Mouse (Mus musculus) forebrain, embryonic 12.5 days (tissue): ENCODE data around the gene Ecd. TPM values are rescaled to one million over a fixed set of nuclear protein-coding genes. Genes with fewer than 3 reads are reported as not detected.
"Not testable (repeated sequence)": the region's sequence is repeated elsewhere in the genome, so short reads cannot be mapped to it uniquely, and the experiment has no call there.

ENCODE experiments used
- ATAC-seq: fragments of 200-750 bp; cut with Nextera tagmentation; 2 replicates; pipeline ENCODE4 v1.8.0; 2017; ENCODE audit warnings: moderate TSS enrichment; ENCODE audit not compliant: low FRiP score
- H3K27ac ChIP-seq: fragments of 300-500 bp; sonication (generic); 2 replicates; pipeline ENCODE4 v1.5.1; 2016; ENCODE audit warnings: mild to moderate bottlenecking
- H3K27me3 ChIP-seq: fragments of 300-500 bp; sonication (generic); 2 replicates; pipeline ENCODE4 v1.6.1; 2016; ENCODE audit warnings: mild to moderate bottlenecking
- H3K36me3 ChIP-seq: fragments of 300-500 bp; sonication (generic); replicated peaks from 2 replicates; pipeline ENCODE4 v1.6.1; 2016; ENCODE audit warnings: mild to moderate bottlenecking
- H3K4me1 ChIP-seq: fragments of 300-500 bp; sonication (generic); 2 replicates; pipeline ENCODE4 v1.6.1; 2016
- H3K4me2 ChIP-seq: fragments of 300-500 bp; sonication (generic); 2 replicates; pipeline ENCODE4 v1.6.1; 2016; ENCODE audit warnings: mild to moderate bottlenecking, moderate library complexity
- H3K4me3 ChIP-seq: fragments of 300-500 bp; sonication (generic); replicated peaks from 2 replicates; pipeline ENCODE4 v1.5.1; 2016; ENCODE audit warnings: mild to moderate bottlenecking
- H3K9ac ChIP-seq: fragments of 300-500 bp; sonication (generic); 2 replicates; pipeline ENCODE4 v1.6.1; 2016; ENCODE audit warnings: mild to moderate bottlenecking
- H3K9me3 ChIP-seq: fragments of 300-500 bp; sonication (generic); 2 replicates; pipeline ENCODE4 v1.6.1; 2016
- whole genome bisulfite sequencing: fragments of 180-500 bp; shearing (Covaris S2); methylation state at CpG from one replicate; pipeline ENCODE4 v1.1.7; 2016; 5-methylcytosine and 5-hydroxymethylcytosine counted together
- polyA plus RNA-seq: library from polyadenylated mRNA; unstranded; fragments of >200 nt; fragmentation: Nextera tagmentation; extraction: Ambion mirVana; gene quantifications from 2 replicates; pipeline ENCODE4 v1.2.1, GENCODE M21; 2016

Ecd gene
- polyA plus RNA-seq, 1 experiment from 2014 or later = 64.0 TPM

DNA sequence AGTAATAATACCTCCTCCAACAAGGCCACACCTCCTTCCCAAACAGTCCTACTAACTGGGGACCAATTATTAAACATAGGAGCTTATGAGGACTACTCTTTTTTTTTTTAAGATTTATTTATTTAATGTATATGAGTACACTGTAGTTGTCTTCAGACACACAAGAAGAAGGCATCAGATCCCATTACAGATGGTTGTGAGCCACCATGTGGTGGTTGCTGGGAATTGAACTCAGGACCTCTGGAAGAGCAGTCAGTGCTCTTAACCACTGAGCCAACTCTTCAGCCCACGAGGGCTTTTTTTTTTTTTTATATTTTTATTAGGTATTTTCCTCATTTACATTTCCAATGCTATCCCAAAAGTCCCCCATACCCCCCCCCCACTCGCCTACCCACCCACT, 42.8 kb downstream of the Ecd start:
- WGBS = 58% methylated on average over 2 of the region's 2 CpGs

DNA sequence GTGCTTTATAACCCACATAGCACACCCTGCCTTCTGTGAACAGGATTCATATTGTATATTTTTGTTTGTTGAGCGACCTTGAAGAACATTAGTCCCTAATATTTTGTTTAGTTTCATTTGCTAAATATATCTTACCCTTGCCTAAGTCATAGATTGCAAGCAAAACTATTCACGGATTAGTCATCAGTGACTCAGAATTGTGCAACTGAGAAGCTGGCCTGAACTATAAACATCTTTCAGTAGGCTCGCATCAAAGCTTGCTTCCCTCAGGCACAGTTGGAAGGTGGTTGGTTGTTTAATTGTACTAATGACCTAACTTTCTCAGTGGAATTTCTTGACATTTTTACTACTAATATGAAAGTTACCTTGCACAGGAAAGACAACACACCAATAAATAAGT, 49.8 kb downstream of the Ecd start:
- 92% methylated on average over 3 of the region's 3 CpGs for WGBS
- no peak overlapping the region for H3K9ac ChIP-seq
- H3K4me3 ChIP-seq = no peak overlapping the region
- H3K36me3 ChIP-seq = no peaks in the 10 kb centered on the region
- ATAC-seq = no peak
- H3K4me1 ChIP-seq = peaks cover 9% of the 10 kb centered on the region
- H3K27ac ChIP-seq = no peak overlapping the region
- no peak overlapping the region for H3K4me2 ChIP-seq
- no peaks in the 10 kb centered on the region for H3K9me3 ChIP-seq
- H3K27me3 ChIP-seq = no peaks in the 10 kb centered on the region

More for the DNA sequence above, 42.8 kb downstream of the Ecd start:
- H3K27ac ChIP-seq, H3K4me1 ChIP-seq, H3K4me2 ChIP-seq, ATAC-seq, H3K9ac ChIP-seq, H3K4me3 ChIP-seq, H3K9me3 ChIP-seq, H3K27me3 ChIP-seq: not testable (repeated sequence)
- H3K36me3 ChIP-seq = peaks cover 22% of the 10 kb centered on the region

DNA sequence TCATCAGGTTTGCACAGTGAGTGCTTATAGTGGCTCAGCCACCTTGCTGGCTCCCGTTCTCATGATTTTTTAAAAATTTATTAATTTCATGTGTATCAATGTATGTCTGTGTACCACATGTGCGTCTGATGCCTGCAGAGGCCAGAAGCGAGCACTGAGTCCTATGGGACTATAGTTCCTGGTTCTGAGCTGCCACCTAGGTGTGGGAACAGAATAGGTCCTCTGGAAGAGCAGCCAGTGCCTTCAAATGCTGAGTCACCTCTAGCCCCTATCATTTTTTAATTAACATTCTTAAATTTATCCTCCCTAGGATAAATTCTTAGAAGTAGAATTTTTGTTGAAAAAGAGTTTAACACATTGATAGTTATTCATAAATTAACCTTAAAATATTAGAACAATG, 50.3 kb downstream of the Ecd start:
- no peaks in the 10 kb centered on the region for H3K36me3 ChIP-seq
- no peak overlapping the region for H3K9ac ChIP-seq
- H3K27me3 ChIP-seq = no peaks in the 10 kb centered on the region
- H3K4me3 ChIP-seq = no peak overlapping the region
- no peak overlapping the region for H3K27ac ChIP-seq
- H3K9me3 ChIP-seq = no peaks in the 10 kb centered on the region
- no peak overlapping the region for H3K4me2 ChIP-seq
- 82% methylated on average over 3 of the region's 3 CpGs for WGBS
- peaks cover 5% of the 10 kb centered on the region for H3K4me1 ChIP-seq
- no peak for ATAC-seq

DNA sequence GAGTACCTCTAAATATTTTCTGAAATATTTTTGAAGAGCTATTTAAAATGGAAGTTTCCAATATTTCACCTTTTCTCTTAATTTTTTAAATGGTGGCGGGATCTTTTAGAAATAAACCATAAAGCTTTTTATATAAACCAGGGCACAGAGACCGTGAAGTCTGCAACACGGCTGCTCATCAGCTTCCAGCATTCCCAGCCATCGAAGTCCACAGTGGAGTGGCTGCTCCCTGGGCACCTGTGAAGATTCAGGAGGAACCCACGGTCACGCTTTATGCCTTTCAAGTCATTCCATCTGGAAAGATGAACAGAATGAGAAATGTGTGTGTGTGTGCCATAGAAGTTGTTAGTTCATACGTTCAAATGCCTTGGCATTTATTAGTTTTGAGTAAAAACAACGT, 53.0 kb downstream of the Ecd start:
- Histone ChIP-seq H3K4me1 (peaks cover 5% of the 10 kb centered on the region), H3K4me3 (peak overlapping the region; percentile 48), H3K27me3 (no peaks in the 10 kb centered on the region), H3K9ac (peak overlapping the region; percentile 56; the same call in 1 of the 2 replicates), H3K27ac (no peak overlapping the region), H3K36me3 (no peaks in the 10 kb centered on the region), H3K9me3 (no peaks in the 10 kb centered on the region), H3K4me2 (peak overlapping the region; percentile 58)
- WGBS = 59% methylated on average over 8 of the region's 8 CpGs
- no peak for ATAC-seq

DNA sequence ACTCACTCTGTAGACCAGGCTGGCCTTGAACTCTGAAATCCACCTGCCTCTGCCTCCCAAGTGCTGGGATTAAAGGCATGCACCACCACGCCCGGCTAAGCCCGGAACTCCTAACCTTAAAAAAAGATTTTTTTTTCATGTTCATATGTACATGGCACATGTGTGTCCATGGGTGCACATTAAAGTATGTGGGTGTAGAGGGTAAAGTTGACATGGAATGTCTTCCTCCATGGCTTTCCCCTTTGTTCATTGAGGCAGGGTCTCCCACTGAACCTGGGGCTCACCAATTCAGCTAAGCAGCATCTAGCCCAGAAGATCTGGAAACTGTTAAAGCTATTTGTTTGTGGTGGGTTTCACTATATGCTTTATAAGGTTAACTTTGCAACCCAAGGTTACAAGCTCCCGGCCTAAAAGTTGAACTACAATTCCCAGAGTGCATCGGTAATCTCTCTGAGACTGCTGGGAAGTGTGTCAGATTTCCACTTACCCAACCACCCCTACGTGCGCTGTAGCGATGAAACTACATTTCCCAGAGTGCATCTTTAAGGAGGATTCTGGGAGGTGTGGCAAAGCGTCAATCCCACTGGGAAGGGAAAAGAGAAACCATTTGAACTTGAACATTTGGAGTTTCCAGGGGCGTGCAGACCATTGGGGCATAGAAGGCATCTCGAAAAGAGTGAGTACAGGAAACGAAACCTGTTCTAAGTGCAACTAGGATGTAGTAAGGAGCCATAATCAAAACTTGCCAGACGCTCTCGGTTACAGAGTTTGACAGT, 53.6 kb downstream of the Ecd start, which contains the start of gene Nudt13:
Gene Nudt13, plus strand, starts transcription at position 581 of the 776 bp plus-strand sequence.
- peaks cover 5% of the 10 kb centered on the region for H3K4me1 ChIP-seq
- no peak within 1 kb of the TSS for H3K27ac ChIP-seq
- WGBS = 24% methylated on average over 14 of the region's 14 CpGs
- no peaks in the 10 kb centered on the region for H3K9me3 ChIP-seq
- H3K4me2 ChIP-seq = peak within 1 kb of the TSS; percentile 58
- peak within 1 kb of the TSS; percentile 48 for H3K4me3 ChIP-seq
- H3K36me3 ChIP-seq = no peaks in the 10 kb centered on the region
- peak within 1 kb of the TSS; percentile 56; the same call in 1 of the 2 replicates for H3K9ac ChIP-seq
- peak; percentile 96 for ATAC-seq
- no peaks in the 10 kb centered on the region for H3K27me3 ChIP-seq

DNA sequence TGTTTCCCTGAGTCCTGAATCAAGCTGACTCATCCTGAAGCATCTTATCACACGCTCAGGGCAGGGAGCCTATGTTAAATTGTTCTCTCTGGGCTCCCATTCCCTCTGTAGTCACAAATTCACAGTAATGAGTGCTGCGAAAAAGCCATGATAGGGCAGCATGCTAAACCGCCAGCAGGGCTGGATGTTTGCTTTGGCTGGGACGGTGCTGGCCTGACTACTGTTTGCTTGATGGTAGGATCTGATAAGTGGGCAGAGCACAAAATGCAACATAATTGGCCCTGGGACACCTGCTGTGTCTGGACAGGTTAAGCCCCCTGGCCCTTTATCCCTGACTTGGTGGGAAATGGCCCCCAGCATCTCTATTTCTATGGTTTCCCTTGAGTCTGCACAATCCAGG, 56.5 kb downstream of the Ecd start:
- ATAC-seq = no peak
- Histone ChIP-seq H3K9ac (no peak overlapping the region), H3K36me3 (no peaks in the 10 kb centered on the region), H3K4me1 (peaks cover 5% of the 10 kb centered on the region), H3K27me3 (no peaks in the 10 kb centered on the region), H3K27ac (0 out of 2 replicates have a peak overlapping the region, but pooled peaks have one; percentile 36), H3K9me3 (no peaks in the 10 kb centered on the region), H3K4me2 (no peak overlapping the region), H3K4me3 (no peak overlapping the region)
- 44% methylated on average over 4 of the region's 4 CpGs for WGBS

Other genes with a start within 250 kb of the Ecd start
- 10.5 and 11.0 TPM in 2 replicates for gene Saysd1, start 209.6 kb downstream of the Ecd start, polyA plus RNA-seq
- gene Kcnk5, start 166.3 kb downstream of the Ecd start, polyA plus RNA-seq = 12.5 and 13.8 TPM in 2 replicates
- not detected in 2 replicates for gene Kcnk16, start 78.9 kb downstream of the Ecd start, polyA plus RNA-seq
- gene Nudt13, start 53.4 kb downstream of the Ecd start, polyA plus RNA-seq = 13.2 and 16.0 TPM in 2 replicates
- gene Fam149b, start within 50 bp of the Ecd start, polyA plus RNA-seq = 53.0 and 55.3 TPM in 2 replicates
- gene Dnajc9, start 40.8 kb upstream of the Ecd start, polyA plus RNA-seq = 288 and 299 TPM in 2 replicates
- gene Mrps16, start 45.5 kb upstream of the Ecd start, polyA plus RNA-seq = 59.8 and 60.2 TPM in 2 replicates
- 0.44 and 0.82 TPM in 2 replicates for gene Cfap70, start 104.1 kb upstream of the Ecd start, polyA plus RNA-seq
- 10.0 and 13.0 TPM in 2 replicates for gene Anxa7, start 132.0 kb upstream of the Ecd start, polyA plus RNA-seq
- 1.3 and 1.4 TPM in 2 replicates for gene Mss51, start 148.8 kb upstream of the Ecd start, polyA plus RNA-seq
- 72.0 and 79.5 TPM in 2 replicates for gene Ppp3cb, start 198.5 kb upstream of the Ecd start, polyA plus RNA-seq